Mouse (Mus musculus): ENCODE measurements around the gene Pgm5. TPM values are rescaled to one million over a fixed set of nuclear protein-coding genes. Genes with fewer than 3 reads are reported as not detected.
A peak's percentile ranks its signal among the peaks of the same experiment; 100 is the strongest.

The Pgm5 gene
- polyA plus RNA-seq, 1 experiment from 2014 or later = 1.8 TPM

GRCm38 (mm10) chr19:24824517-24824916 lies 37.1 kb downstream of the Pgm5 start:
- WGBS = 79% methylated on average over 4 of the region's 4 CpGs
- Histone ChIP-seq H3K9ac (ENCODE audit: low read depth, low read length) (no peak overlapping the region), H3K4me1 (ENCODE audit: control insufficient read depth, insufficient read depth, low read length) (no peaks in the 10 kb centered on the region), H3K27ac (ENCODE audit: low read depth, low read length) (no peak overlapping the region), H3K27me3 (ENCODE audit: control insufficient read depth, insufficient read depth, low read length) (no peaks in the 10 kb centered on the region), H3K4me2 (replicated peaks; ENCODE audit: low read depth, low read length) (no peak overlapping the region), H3K9me3 (ENCODE audit: control insufficient read depth, low read length) (no peaks in the 10 kb centered on the region), H3K36me3 (ENCODE audit: control insufficient read depth, insufficient read depth, low read length) (no peaks in the 10 kb centered on the region), H3K4me3 (ENCODE audit: low read length) (no peak overlapping the region)
- ATAC-seq (ENCODE audit: low FRiP score, low TSS enrichment) = no peak

- Histone ChIP-seq H3K9ac (ENCODE audit: low read depth, low read length) (no peak overlapping the region), H3K9me3 (ENCODE audit: control insufficient read depth, low read length) (no peaks in the 10 kb centered on the region), H3K4me3 (ENCODE audit: low read length) (no peak overlapping the region), H3K36me3 (ENCODE audit: control insufficient read depth, insufficient read depth, low read length) (no peaks in the 10 kb centered on the region), H3K4me2 (replicated peaks; ENCODE audit: low read depth, low read length) (no peak overlapping the region), H3K4me1 (ENCODE audit: control insufficient read depth, insufficient read depth, low read length) (no peaks in the 10 kb centered on the region; the same call in 1 of the 2 replicates), H3K27me3 (ENCODE audit: control insufficient read depth, insufficient read depth, low read length) (no peaks in the 10 kb centered on the region), H3K27ac (ENCODE audit: low read depth, low read length) (no peak overlapping the region)
- 42% methylated on average over 12 of the region's 12 CpGs for WGBS
- no peak; the same call in 1 of the 2 replicates for ATAC-seq (ENCODE audit: low FRiP score, low TSS enrichment)
These were observed 45.9 kb downstream of the Pgm5 start for GRCm38 (mm10) chr19:24815661-24816221.

GRCm38 (mm10) chr19:24812861-24813293 lies 48.8 kb downstream of the Pgm5 start:
- 76% methylated on average over 8 of the region's 8 CpGs for WGBS
- no peak for ATAC-seq (ENCODE audit: low FRiP score, low TSS enrichment)
- Histone ChIP-seq H3K9me3 (ENCODE audit: control insufficient read depth, low read length) (no peaks in the 10 kb centered on the region), H3K9ac (ENCODE audit: low read depth, low read length) (no peak overlapping the region), H3K27ac (ENCODE audit: low read depth, low read length) (no peak overlapping the region), H3K4me1 (ENCODE audit: control insufficient read depth, insufficient read depth, low read length) (no peaks in the 10 kb centered on the region; the same call in 1 of the 2 replicates), H3K27me3 (ENCODE audit: control insufficient read depth, insufficient read depth, low read length) (no peaks in the 10 kb centered on the region), H3K4me3 (ENCODE audit: low read length) (no peak overlapping the region), H3K36me3 (ENCODE audit: control insufficient read depth, insufficient read depth, low read length) (no peaks in the 10 kb centered on the region), H3K4me2 (replicated peaks; ENCODE audit: low read depth, low read length) (no peak overlapping the region)

GRCm38 (mm10) chr19:24812106-24812810 lies 49.4 kb downstream of the Pgm5 start:
- H3K9ac ChIP-seq (ENCODE audit: low read depth, low read length) = no peak overlapping the region
- no peak overlapping the region for H3K4me3 ChIP-seq (ENCODE audit: low read length)
- WGBS = 72% methylated on average over 7 of the region's 7 CpGs
- no peaks in the 10 kb centered on the region for H3K27me3 ChIP-seq (ENCODE audit: control insufficient read depth, insufficient read depth, low read length)
- H3K27ac ChIP-seq (ENCODE audit: low read depth, low read length) = no peak overlapping the region
- H3K4me1 ChIP-seq (ENCODE audit: control insufficient read depth, insufficient read depth, low read length) = no peaks in the 10 kb centered on the region; the same call in 1 of the 2 replicates
- no peaks in the 10 kb centered on the region for H3K36me3 ChIP-seq (ENCODE audit: control insufficient read depth, insufficient read depth, low read length)
- H3K4me2 ChIP-seq (replicated peaks; ENCODE audit: low read depth, low read length) = no peak overlapping the region
- no peak for ATAC-seq (ENCODE audit: low FRiP score, low TSS enrichment)
- H3K9me3 ChIP-seq (ENCODE audit: control insufficient read depth, low read length) = no peaks in the 10 kb centered on the region

- Histone ChIP-seq H3K4me2 (replicated peaks; ENCODE audit: low read depth, low read length) (no peak overlapping the region), H3K9me3 (ENCODE audit: control insufficient read depth, low read length) (no peaks in the 10 kb centered on the region), H3K4me3 (ENCODE audit: low read length) (no peak overlapping the region), H3K9ac (ENCODE audit: low read depth, low read length) (no peak overlapping the region), H3K27ac (ENCODE audit: low read depth, low read length) (no peak overlapping the region), H3K27me3 (ENCODE audit: control insufficient read depth, insufficient read depth, low read length) (no peaks in the 10 kb centered on the region), H3K36me3 (ENCODE audit: control insufficient read depth, insufficient read depth, low read length) (no peaks in the 10 kb centered on the region), H3K4me1 (ENCODE audit: control insufficient read depth, insufficient read depth, low read length) (no peaks in the 10 kb centered on the region; the same call in 1 of the 2 replicates)
- WGBS = 59% methylated on average over 10 of the region's 10 CpGs
- peak; percentile 66; the same call in 1 of the 2 replicates for ATAC-seq (ENCODE audit: low FRiP score, low TSS enrichment)
These were observed 50.2 kb downstream of the Pgm5 start for GRCm38 (mm10) chr19:24811451-24811850.

GRCm38 (mm10) chr19:24806013-24806412 lies 55.6 kb downstream of the Pgm5 start:
- ATAC-seq (ENCODE audit: low FRiP score, low TSS enrichment) = no peak

GRCm38 (mm10) chr19:24797606-24798005 lies 64.0 kb downstream of the Pgm5 start:
- Histone ChIP-seq H3K36me3 (ENCODE audit: control insufficient read depth, insufficient read depth, low read length) (no peaks in the 10 kb centered on the region), H3K4me3 (ENCODE audit: low read length) (no peak overlapping the region), H3K4me1 (ENCODE audit: control insufficient read depth, insufficient read depth, low read length) (peaks cover 9% of the 10 kb centered on the region; the same call in 1 of the 2 replicates), H3K27me3 (ENCODE audit: control insufficient read depth, insufficient read depth, low read length) (no peaks in the 10 kb centered on the region), H3K9me3 (ENCODE audit: control insufficient read depth, low read length) (no peaks in the 10 kb centered on the region), H3K9ac (ENCODE audit: low read depth, low read length) (no peak overlapping the region), H3K27ac (ENCODE audit: low read depth, low read length) (peak overlapping the region; percentile 65), H3K4me2 (replicated peaks; ENCODE audit: low read depth, low read length) (no peak overlapping the region)
- ATAC-seq (ENCODE audit: low FRiP score, low TSS enrichment) = 0 out of 2 replicates have a peak, but pooled peaks have one; percentile 60
- WGBS = 44% methylated on average over 9 of the region's 9 CpGs

More at GRCm38 (mm10) chr19:24806013-24806412, 55.6 kb downstream of the Pgm5 start:
- Histone ChIP-seq H3K4me2 (replicated peaks; ENCODE audit: low read depth, low read length) (no peak overlapping the region), H3K36me3 (ENCODE audit: control insufficient read depth, insufficient read depth, low read length) (no peaks in the 10 kb centered on the region), H3K9ac (ENCODE audit: low read depth, low read length) (no peak overlapping the region), H3K4me1 (ENCODE audit: control insufficient read depth, insufficient read depth, low read length) (no peaks in the 10 kb centered on the region), H3K9me3 (ENCODE audit: control insufficient read depth, low read length) (no peaks in the 10 kb centered on the region), H3K4me3 (ENCODE audit: low read length) (no peak overlapping the region), H3K27me3 (ENCODE audit: control insufficient read depth, insufficient read depth, low read length) (no peaks in the 10 kb centered on the region), H3K27ac (ENCODE audit: low read depth, low read length) (no peak overlapping the region)
- WGBS = 81% methylated on average over 3 of the region's 3 CpGs

- H3K27me3 ChIP-seq (ENCODE audit: control insufficient read depth, insufficient read depth, low read length) = no peaks in the 10 kb centered on the region
- no peaks in the 10 kb centered on the region for H3K9me3 ChIP-seq (ENCODE audit: control insufficient read depth, low read length)
- no peak overlapping the region for H3K4me2 ChIP-seq (replicated peaks; ENCODE audit: low read depth, low read length)
- no peak overlapping the region for H3K9ac ChIP-seq (ENCODE audit: low read depth, low read length)
- H3K4me1 ChIP-seq (ENCODE audit: control insufficient read depth, insufficient read depth, low read length) = peaks cover 9% of the 10 kb centered on the region; the same call in 1 of the 2 replicates
- H3K36me3 ChIP-seq (ENCODE audit: control insufficient read depth, insufficient read depth, low read length) = no peaks in the 10 kb centered on the region
- H3K4me3 ChIP-seq (ENCODE audit: low read length) = no peak overlapping the region
- ATAC-seq (ENCODE audit: low FRiP score, low TSS enrichment) = no peak
- no peak overlapping the region for H3K27ac ChIP-seq (ENCODE audit: low read depth, low read length)
- 71% methylated on average over 6 of the region's 6 CpGs for WGBS
These were observed 67.3 kb downstream of the Pgm5 start for GRCm38 (mm10) chr19:24794350-24794749.

- ATAC-seq (ENCODE audit: low FRiP score, low TSS enrichment) = no peak
- Histone ChIP-seq H3K9me3 (ENCODE audit: control insufficient read depth, low read length) (no peaks in the 10 kb centered on the region), H3K36me3 (ENCODE audit: control insufficient read depth, insufficient read depth, low read length) (no peaks in the 10 kb centered on the region), H3K27me3 (ENCODE audit: control insufficient read depth, insufficient read depth, low read length) (no peaks in the 10 kb centered on the region), H3K4me3 (ENCODE audit: low read length) (no peak overlapping the region), H3K4me1 (ENCODE audit: control insufficient read depth, insufficient read depth, low read length) (peaks cover 9% of the 10 kb centered on the region; the same call in 1 of the 2 replicates), H3K9ac (ENCODE audit: low read depth, low read length) (no peak overlapping the region), H3K27ac (ENCODE audit: low read depth, low read length) (no peak overlapping the region), H3K4me2 (replicated peaks; ENCODE audit: low read depth, low read length) (no peak overlapping the region)
- 67% methylated on average over 9 of the region's 9 CpGs for WGBS
These were observed 68.0 kb downstream of the Pgm5 start for GRCm38 (mm10) chr19:24793545-24794139.
